Mouse (Mus musculus) ES-E14 (cell line): ENCODE results near the gene Grid2.

Experiments used
- CHD2 ChIP-seq: IDR thresholded peaks from 2 replicates; pipeline ENCODE4 v1.6.1; 2014; ENCODE audit warnings: mild to moderate bottlenecking, low read depth, low read length, inconsistent platforms
- MAFK ChIP-seq: IDR thresholded peaks from 2 replicates; pipeline ENCODE4 v1.6.1; 2014; ENCODE audit warnings: mild to moderate bottlenecking, low read depth, low read length, inconsistent platforms; ENCODE audit not compliant: insufficient read depth
- ZC3H11A ChIP-seq: IDR thresholded peaks from 2 replicates; pipeline ENCODE4 v1.6.1; 2012; ENCODE audit warnings: low read depth, mild to moderate bottlenecking, inconsistent platforms, low read length, borderline replicate concordance

- TF ChIP-seq CHD2, result no peak
- no peak for TF ChIP-seq ZC3H11A
- TF ChIP-seq MAFK, result no peak
Measured at GRCm38 (mm10) chr6:63401698-63402097, 146.0 kb downstream of the Grid2 start.
